Mouse (Mus musculus) MEL (cell line): ENCODE results near the gene Slc7a4. TPM values are rescaled to one million over a fixed set of nuclear protein-coding genes. Genes with fewer than 3 reads are reported as not detected.
"Not testable (repeated sequence)": the region's sequence is repeated elsewhere in the genome, so short reads cannot be mapped to it uniquely, and the experiment has no call there.

Experiments used
- DNase-seq: peaks from one replicate; pipeline ENCODE4 v3.0.0; 2011; ENCODE audit warnings: low read depth, low spot score
- H3K27ac ChIP-seq: 2 replicates; pipeline ENCODE4 v1.5.1; 2012; ENCODE audit warnings: low read depth, mild to moderate bottlenecking, control low read depth, low read length, moderate library complexity; ENCODE audit not compliant: control insufficient read depth
- H3K27me3 ChIP-seq, 2 experiments: fragments of 150-350 bp in 1 of 2; sonication (generic) in 1 of 2; 2 replicates each; pipeline ENCODE4 v1.6.1; 2012; ENCODE audit warnings: low read length in 2 of 2, mild to moderate bottlenecking in 2 of 2, improper control_type of control experiment in 1 of 2, moderate library complexity in 1 of 2; ENCODE audit not compliant: insufficient read depth in 2 of 2, control insufficient read depth in 1 of 2
- H3K36me3 ChIP-seq, 2 experiments: 2 replicates each; pipeline ENCODE4 v1.6.1; 2012 to 2014; ENCODE audit warnings: low read length in 2 of 2, improper control_type of control experiment in 1 of 2, inconsistent platforms in 1 of 2, mild to moderate bottlenecking in 1 of 2; ENCODE audit not compliant: insufficient read depth in 2 of 2, control insufficient read depth in 1 of 2
- H3K4me1 ChIP-seq, 2 experiments: fragments of 150-350 bp in 1 of 2; sonication (generic) in 1 of 2; 2 replicates each; pipeline ENCODE4 v1.6.1; 2012; ENCODE audit warnings: low read length in 2 of 2, improper control_type of control experiment in 1 of 2, mild to moderate bottlenecking in 1 of 2; ENCODE audit not compliant: insufficient read depth in 2 of 2, control insufficient read depth in 1 of 2
- H3K4me3 ChIP-seq, 2 experiments: fragments of 150-350 bp in 1 of 2; sonication (generic) in 1 of 2; 2 replicates each; pipeline ENCODE4 v1.5.1; 2012; ENCODE audit warnings: low read depth in 2 of 2, low read length in 2 of 2, mild to moderate bottlenecking in 2 of 2, moderate library complexity in 2 of 2, control low read depth in 1 of 2, improper control_type of control experiment in 1 of 2; ENCODE audit not compliant: control insufficient read depth in 1 of 2, insufficient read depth in 1 of 2
- H3K79me2 ChIP-seq: 2 replicates; pipeline ENCODE4 v1.6.1; 2012; ENCODE audit warnings: mild to moderate bottlenecking, low read length, moderate library complexity; ENCODE audit not compliant: control insufficient read depth, poor library complexity, insufficient read depth
- H3K9ac ChIP-seq: 2 replicates; pipeline ENCODE4 v1.6.1; 2012; ENCODE audit warnings: low read depth, mild to moderate bottlenecking, control low read depth, low read length, moderate library complexity; ENCODE audit not compliant: control insufficient read depth, poor library complexity, severe bottlenecking
- H3K9me3 ChIP-seq: fragments of 150-350 bp; sonication (generic); replicated peaks from 2 replicates; pipeline ENCODE4 v1.6.1; 2012; ENCODE audit warnings: mild to moderate bottlenecking, low read length, improper control_type of control experiment, moderate library complexity; ENCODE audit not compliant: insufficient read depth
- CTCF ChIP-seq, 3 experiments: IDR thresholded peaks in 2 of 3; conservative IDR thresholded peaks in 1 of 3; 2 replicates each; pipeline ENCODE4 v1.5.1; 2011 to 2012; ENCODE audit warnings: low read length in 3 of 3, low read depth in 2 of 3, mild to moderate bottlenecking in 2 of 3, improper control_type of control experiment in 1 of 3, inconsistent platforms in 1 of 3, mixed read lengths in 1 of 3, moderate library complexity in 1 of 3; ENCODE audit not compliant: control insufficient read depth in 1 of 3, insufficient read depth in 1 of 3, poor library complexity in 1 of 3, severe bottlenecking in 1 of 3
- MAZ ChIP-seq: IDR thresholded peaks from 2 replicates; pipeline ENCODE4 v1.6.1; 2012; ENCODE audit warnings: low read depth, mild to moderate bottlenecking, inconsistent platforms, low read length, improper control_type of control experiment
- MYC ChIP-seq: IDR thresholded peaks from 2 replicates; pipeline ENCODE4 v1.6.1; 2011; ENCODE audit warnings: low read depth, mild to moderate bottlenecking, low read length, improper control_type of control experiment, moderate library complexity
- POLR2A ChIP-seq, 2 experiments: IDR thresholded peaks; 2 replicates each; pipeline ENCODE4 v1.6.1; 2011 to 2012; ENCODE audit warnings: low read length in 2 of 2, mild to moderate bottlenecking in 2 of 2, control low read depth in 1 of 2, improper control_type of control experiment in 1 of 2, low read depth in 1 of 2, moderate library complexity in 1 of 2; ENCODE audit not compliant: control insufficient read depth in 1 of 2, insufficient read depth in 1 of 2, poor library complexity in 1 of 2
- RAD21 ChIP-seq: IDR thresholded peaks from 2 replicates; pipeline ENCODE4 v1.6.1; 2011; ENCODE audit warnings: mild to moderate bottlenecking, low read depth, low read length, improper control_type of control experiment
- SIN3A ChIP-seq: IDR thresholded peaks from 2 replicates; pipeline ENCODE4 v1.6.1; 2012; ENCODE audit warnings: low read length, improper control_type of control experiment, inconsistent platforms
- SMC3 ChIP-seq: IDR thresholded peaks from 2 replicates; pipeline ENCODE4 v1.6.1; 2011; ENCODE audit warnings: low read depth, low read length, improper control_type of control experiment
- TAL1 ChIP-seq: IDR thresholded peaks from 2 replicates; pipeline ENCODE4 v1.6.1; 2012; ENCODE audit warnings: mild to moderate bottlenecking, inconsistent platforms, low read length, moderate library complexity, mixed read lengths
- TCF12 ChIP-seq: IDR thresholded peaks from 2 replicates; pipeline ENCODE4 v1.6.1; 2014; ENCODE audit warnings: low read depth, mild to moderate bottlenecking, inconsistent platforms, low read length, improper control_type of control experiment, moderate library complexity
- UBTF ChIP-seq: IDR thresholded peaks from 2 replicates; pipeline ENCODE4 v1.6.1; 2012; ENCODE audit warnings: low read depth, mild to moderate bottlenecking, inconsistent platforms, low read length, improper control_type of control experiment, moderate library complexity, borderline replicate concordance; ENCODE audit not compliant: insufficient read depth
- USF1 ChIP-seq: IDR thresholded peaks from 2 replicates; pipeline ENCODE4 v1.6.1; 2014; ENCODE audit warnings: low read depth, mild to moderate bottlenecking, inconsistent platforms, low read length, improper control_type of control experiment, moderate library complexity
- polyA plus RNA-seq, 2 experiments: library from polyadenylated mRNA; stranded (reverse) in 1 of 2; unstranded in 1 of 2; fragments of >175 nt in 1 of 2; fragments of >200 nt in 1 of 2; gene quantifications; 2 replicates each; pipeline versions ENCODE4 v1.2.1 to v1.2.4; 2012; ENCODE audit warnings: low replicate concordance in 2 of 2, low read depth in 1 of 2; ENCODE audit not compliant: insufficient read length in 2 of 2, insufficient read depth in 1 of 2, missing spikeins in 1 of 2
- total RNA-seq: library from RNA; depleted of rRNA; stranded (reverse); fragments of 300-350 nt; gene quantifications from 2 replicates; pipeline ENCODE4 v1.2.3, GENCODE M21; 2012

The Slc7a4 gene
- total and polyA plus RNA-seq, 3 experiments = 23.1 to 23.6 TPM; not detected in 1

- TF ChIP-seq TAL1 (no peak), USF1 (no peak), MAZ (no peak)
Measured at GRCm38 (mm10) chr16:17617922-17618565, 35.0 kb upstream of the Slc7a4 start (continued).

GRCm38 (mm10) chr16:17616212-17616611 lies 33.2 kb upstream of the Slc7a4 start:
- Histone ChIP-seq H3K27me3 (no peaks in the 10 kb centered on the region), H3K4me1 (peaks cover 3 to 10% of the 10 kb centered on the region in 2 experiments; a peak in 3 of 4 replicates), H3K9me3 (no peaks in the 10 kb centered on the region), H3K9ac (no peak overlapping the region)
- no peak for DNase-seq
- no peak for TF ChIP-seq POLR2A (IDR thresholded peaks at IDR 0.05; ENCODE audit: control insufficient read depth in 1 of 2, insufficient read depth in 1 of 2, low read depth in 1 of 2, low read length in 2 of 2, poor library complexity in 1 of 2)
- TF ChIP-seq, all 39 proteins: peak for 0
- peaks cover 13% of the 10 kb centered on the region for H3K79me2 ChIP-seq
- peaks cover 2 to 10% of the 10 kb centered on the region in 2 experiments; a peak in 2 of 4 replicates for H3K36me3 ChIP-seq
- no peak overlapping the region for H3K27ac ChIP-seq
- H3K4me3 ChIP-seq = no peak overlapping the region

GRCm38 (mm10) chr16:17614740-17615139 lies 31.7 kb upstream of the Slc7a4 start:
- H3K4me1 ChIP-seq, H3K4me3 ChIP-seq, H3K27ac ChIP-seq: not testable (repeated sequence)
- peak; percentile 40 for TF ChIP-seq RAD21
- TF ChIP-seq CTCF (IDR thresholded peaks at IDR 0.05 in 2 of 3, conservative IDR thresholded peaks at IDR 0.05 in 1 of 3; ENCODE audit: control insufficient read depth in 1 of 3, insufficient read depth in 1 of 3, low read depth in 2 of 3, low read length in 3 of 3, poor library complexity in 1 of 3, severe bottlenecking in 1 of 3) = peak; percentile 35 to 45 (median 43)
- TF ChIP-seq SMC3 = peak; percentile 35
- TF ChIP-seq, all 39 proteins: peak for 3; not testable (repeated sequence) for 36
- H3K9ac ChIP-seq, H3K36me3 ChIP-seq, H3K9me3 ChIP-seq, H3K79me2 ChIP-seq, H3K27me3 ChIP-seq: not testable (repeated sequence)
- peak; percentile 35 for DNase-seq

GRCm38 (mm10) chr16:17611383-17611782 lies 28.4 kb upstream of the Slc7a4 start:
- Histone ChIP-seq H3K9ac (no peak overlapping the region), H3K4me1 (no peaks in the 10 kb centered on the region), H3K9me3 (no peaks in the 10 kb centered on the region), H3K27ac (no peak overlapping the region), H3K36me3 (no peaks in the 10 kb centered on the region), H3K4me3 (no peak overlapping the region), H3K27me3 (peaks cover 0 to 1% of the 10 kb centered on the region in 2 experiments; a peak in 2 of 4 replicates), H3K79me2 (no peaks in the 10 kb centered on the region)
- TF ChIP-seq SIN3A (no peak), TCF12 (no peak), TAL1 (no peak), UBTF (no peak), MYC (no peak)
- no peak for DNase-seq
